Mouse (Mus musculus): ENCODE data around the gene Sesn1. TPM values are rescaled to one million over a fixed set of nuclear protein-coding genes. Genes with fewer than 3 reads are reported as not detected.

Gene Sesn1
- polyA plus RNA-seq, 1 experiment, result not detected

- H3K4me1 ChIP-seq (ENCODE audit: control insufficient read depth, insufficient read depth, low read length), result peaks cover 8% of the 10 kb centered on the region
- H3K4me3 ChIP-seq (ENCODE audit: insufficient read depth, low read depth, low read length), result no peak overlapping the region
- no peak for TF ChIP-seq POLR2A (IDR thresholded peaks at IDR 0.05; ENCODE audit: insufficient read depth, low read depth, low read length)
- no peak for TF ChIP-seq CTCF (IDR thresholded peaks at IDR 0.05; ENCODE audit: insufficient read depth, low read depth, low read length)
- 90% methylated on average over 4 of the region's 4 CpGs for WGBS
- no peak overlapping the region for H3K27ac ChIP-seq (ENCODE audit: insufficient read depth, low read depth, low read length)
Measured at GRCm38 (mm10) chr10:41827784-41828183, 18.0 kb downstream of the Sesn1 start.

GRCm38 (mm10) chr10:41829191-41829590 is 19.5 kb downstream of the Sesn1 start:
- H3K4me1 ChIP-seq (ENCODE audit: control insufficient read depth, insufficient read depth, low read length), result peaks cover 8% of the 10 kb centered on the region
- H3K27ac ChIP-seq (ENCODE audit: insufficient read depth, low read depth, low read length), result no peak overlapping the region
- no peak overlapping the region for H3K4me3 ChIP-seq (ENCODE audit: insufficient read depth, low read depth, low read length)
- TF ChIP-seq POLR2A (IDR thresholded peaks at IDR 0.05; ENCODE audit: insufficient read depth, low read depth, low read length) (no peak), CTCF (IDR thresholded peaks at IDR 0.05; ENCODE audit: insufficient read depth, low read depth, low read length) (no peak)
- 78% methylated on average over 5 of the region's 5 CpGs for WGBS

GRCm38 (mm10) chr10:41829980-41830379 is 20.2 kb downstream of the Sesn1 start:
- H3K4me3 ChIP-seq (ENCODE audit: insufficient read depth, low read depth, low read length), result no peak overlapping the region
- 96% methylated on average over 2 of the region's 2 CpGs for WGBS
- peaks cover 8% of the 10 kb centered on the region for H3K4me1 ChIP-seq (ENCODE audit: control insufficient read depth, insufficient read depth, low read length)
- H3K27ac ChIP-seq (ENCODE audit: insufficient read depth, low read depth, low read length), result no peak overlapping the region
- TF ChIP-seq CTCF (IDR thresholded peaks at IDR 0.05; ENCODE audit: insufficient read depth, low read depth, low read length), result no peak
- no peak for TF ChIP-seq POLR2A (IDR thresholded peaks at IDR 0.05; ENCODE audit: insufficient read depth, low read depth, low read length)

- Histone ChIP-seq H3K4me1 (ENCODE audit: control insufficient read depth, insufficient read depth, low read length) (peaks cover 5% of the 10 kb centered on the region; the same call in 1 of the 2 replicates), H3K27ac (ENCODE audit: insufficient read depth, low read depth, low read length) (no peak overlapping the region), H3K4me3 (ENCODE audit: insufficient read depth, low read depth, low read length) (no peak overlapping the region)
- 45% methylated on average over 4 of the region's 4 CpGs for WGBS
- TF ChIP-seq POLR2A (IDR thresholded peaks at IDR 0.05; ENCODE audit: insufficient read depth, low read depth, low read length) (no peak), CTCF (IDR thresholded peaks at IDR 0.05; ENCODE audit: insufficient read depth, low read depth, low read length) (no peak)
Measured at GRCm38 (mm10) chr10:41830445-41830844, 20.7 kb downstream of the Sesn1 start.

- Histone ChIP-seq H3K4me3 (ENCODE audit: insufficient read depth, low read depth, low read length) (no peak overlapping the region), H3K27ac (ENCODE audit: insufficient read depth, low read depth, low read length) (no peak overlapping the region), H3K4me1 (ENCODE audit: control insufficient read depth, insufficient read depth, low read length) (peaks cover 5% of the 10 kb centered on the region; the same call in 1 of the 2 replicates)
- 50% methylated on average over 9 of the region's 9 CpGs for WGBS
- TF ChIP-seq POLR2A (IDR thresholded peaks at IDR 0.05; ENCODE audit: insufficient read depth, low read depth, low read length), result no peak
- no peak for TF ChIP-seq CTCF (IDR thresholded peaks at IDR 0.05; ENCODE audit: insufficient read depth, low read depth, low read length)
Measured at GRCm38 (mm10) chr10:41830851-41831522, 21.3 kb downstream of the Sesn1 start.

- no peak overlapping the region for H3K4me3 ChIP-seq (ENCODE audit: insufficient read depth, low read depth, low read length)
- TF ChIP-seq POLR2A (IDR thresholded peaks at IDR 0.05; ENCODE audit: insufficient read depth, low read depth, low read length) (no peak), CTCF (IDR thresholded peaks at IDR 0.05; ENCODE audit: insufficient read depth, low read depth, low read length) (no peak)
- peaks cover 5% of the 10 kb centered on the region; the same call in 1 of the 2 replicates for H3K4me1 ChIP-seq (ENCODE audit: control insufficient read depth, insufficient read depth, low read length)
- 57% methylated on average over 6 of the region's 6 CpGs for WGBS
- H3K27ac ChIP-seq (ENCODE audit: insufficient read depth, low read depth, low read length), result no peak overlapping the region
Measured at GRCm38 (mm10) chr10:41832191-41832590, 22.5 kb downstream of the Sesn1 start.

- WGBS, result 91% methylated on average over 2 of the region's 2 CpGs
- H3K4me1 ChIP-seq (ENCODE audit: control insufficient read depth, insufficient read depth, low read length), result peaks cover 8% of the 10 kb centered on the region; the same call in 1 of the 2 replicates
- H3K4me3 ChIP-seq (ENCODE audit: insufficient read depth, low read depth, low read length), result no peak overlapping the region
- no peak overlapping the region for H3K27ac ChIP-seq (ENCODE audit: insufficient read depth, low read depth, low read length)
- no peak for TF ChIP-seq CTCF (IDR thresholded peaks at IDR 0.05; ENCODE audit: insufficient read depth, low read depth, low read length)
- no peak for TF ChIP-seq POLR2A (IDR thresholded peaks at IDR 0.05; ENCODE audit: insufficient read depth, low read depth, low read length)
Measured at GRCm38 (mm10) chr10:41834131-41834530, 24.4 kb downstream of the Sesn1 start.

- H3K4me1 ChIP-seq (ENCODE audit: control insufficient read depth, insufficient read depth, low read length), result peaks cover 2% of the 10 kb centered on the region; the same call in 1 of the 2 replicates
- H3K27ac ChIP-seq (ENCODE audit: insufficient read depth, low read depth, low read length), result no peak overlapping the region
- 78% methylated on average over 4 of the region's 4 CpGs for WGBS
- H3K4me3 ChIP-seq (ENCODE audit: insufficient read depth, low read depth, low read length), result no peak overlapping the region
- no peak for TF ChIP-seq POLR2A (IDR thresholded peaks at IDR 0.05; ENCODE audit: insufficient read depth, low read depth, low read length)
- no peak for TF ChIP-seq CTCF (IDR thresholded peaks at IDR 0.05; ENCODE audit: insufficient read depth, low read depth, low read length)
Measured at GRCm38 (mm10) chr10:41838911-41839310, 29.2 kb downstream of the Sesn1 start.

- 97% methylated on average over 8 of the region's 8 CpGs for WGBS
Measured at GRCm38 (mm10) chr10:41847737-41848136, 38.0 kb downstream of the Sesn1 start.

More at GRCm38 (mm10) chr10:41847737-41848136, 38.0 kb downstream of the Sesn1 start:
- Histone ChIP-seq H3K27ac (ENCODE audit: insufficient read depth, low read depth, low read length) (no peak overlapping the region), H3K4me1 (ENCODE audit: control insufficient read depth, insufficient read depth, low read length) (no peaks in the 10 kb centered on the region; the same call in 1 of the 2 replicates), H3K4me3 (ENCODE audit: insufficient read depth, low read depth, low read length) (no peak overlapping the region)
- TF ChIP-seq CTCF (IDR thresholded peaks at IDR 0.05; ENCODE audit: insufficient read depth, low read depth, low read length) (no peak), POLR2A (IDR thresholded peaks at IDR 0.05; ENCODE audit: insufficient read depth, low read depth, low read length) (no peak)
